Mouse (Mus musculus) stomach, postnatal 0 days (tissue): Measurements from ENCODE around the gene Hist2h3b. TPM values are rescaled to one million over a fixed set of nuclear protein-coding genes. Genes with fewer than 3 reads are reported as not detected.
"Not testable (repeated sequence)": the region's sequence is repeated elsewhere in the genome, so short reads cannot be mapped to it uniquely, and the experiment has no call there.

Source experiments
- ATAC-seq: fragments of 200-750 bp; cut with Nextera tagmentation; 2 replicates; pipeline ENCODE4 v1.8.0; 2017; ENCODE audit not compliant: low FRiP score, low TSS enrichment
- DNase-seq: peaks from one replicate; pipeline ENCODE4 v3.0.0-alpha.2; 2016; ENCODE audit warnings: low spot score
- H3K27ac ChIP-seq: fragments of 300-500 bp; sonication (generic); replicated peaks from 2 replicates; pipeline ENCODE4 v1.5.1; 2014; ENCODE audit warnings: mild to moderate bottlenecking, control low read depth
- H3K27me3 ChIP-seq: fragments of 300-500 bp; sonication (generic); 2 replicates; pipeline ENCODE4 v1.6.1; 2014; ENCODE audit warnings: low read length; ENCODE audit not compliant: control insufficient read depth, insufficient read depth
- H3K36me3 ChIP-seq: fragments of 300-500 bp; sonication (generic); 2 replicates; pipeline ENCODE4 v1.6.1; 2014; ENCODE audit warnings: low read length, mixed read lengths; ENCODE audit not compliant: control insufficient read depth, insufficient read depth
- H3K4me1 ChIP-seq: fragments of 300-500 bp; sonication (generic); replicated peaks from 2 replicates; pipeline ENCODE4 v1.6.1; 2014; ENCODE audit warnings: antibody characterized with exemption; ENCODE audit not compliant: control insufficient read depth, insufficient read depth
- H3K4me2 ChIP-seq: fragments of 300-500 bp; sonication (generic); replicated peaks from 2 replicates; pipeline ENCODE4 v1.6.1; 2014; ENCODE audit warnings: low read depth, mild to moderate bottlenecking, control low read depth, moderate library complexity
- H3K4me3 ChIP-seq: fragments of 300-500 bp; sonication (generic); 2 replicates; pipeline ENCODE4 v1.5.1; 2014; ENCODE audit warnings: low read depth, low read length, control low read depth
- H3K9ac ChIP-seq: fragments of 300-500 bp; sonication (generic); 2 replicates; pipeline ENCODE4 v1.6.1; 2014; ENCODE audit warnings: mild to moderate bottlenecking, low read length, control low read depth, mixed read lengths
- H3K9me3 ChIP-seq: fragments of 300-500 bp; sonication (generic); 2 replicates; pipeline ENCODE4 v1.6.1; 2016; ENCODE audit warnings: low read length; ENCODE audit not compliant: control insufficient read depth
- CTCF ChIP-seq: IDR thresholded peaks from 2 replicates; pipeline ENCODE4 v1.5.1; 2016; ENCODE audit warnings: antibody characterized with exemption, low read depth, mild to moderate bottlenecking, moderate library complexity
- EP300 ChIP-seq: optimal IDR thresholded peaks from 2 replicates; pipeline ENCODE3; 2016; ENCODE audit warnings: antibody characterized with exemption
- WGBS: fragments of 180-500 bp; shearing (Covaris S2); extraction: QIAGEN DNeasy Blood & Tissue Kit; methylation state at CpG from one replicate; pipeline ENCODE4 v1.1.7; 2014; 5-methylcytosine and 5-hydroxymethylcytosine counted together
- polyA plus RNA-seq: library from polyadenylated mRNA; unstranded; fragments of >200 nt; fragmentation: Nextera tagmentation; extraction: Ambion mirVana; gene quantifications from 2 replicates; pipeline ENCODE4 v1.2.1, GENCODE M21; 2015

Hist2h3b gene
- polyA plus RNA-seq, 1 experiment from 2014 or later, result 34.4 TPM

GRCm38 (mm10) chr3:96277800-96278624 is 9.6 kb downstream of the Hist2h3b start:
- TF ChIP-seq CTCF (peak; percentile 82), EP300 (no peak)
- DNase-seq (peak; percentile 91), ATAC-seq (peak; percentile 94)
- no peaks in the 10 kb centered on the region for H3K36me3 ChIP-seq
- H3K4me3 ChIP-seq, result peak overlapping the region; percentile 42
- peak overlapping the region; percentile 77 for H3K27ac ChIP-seq
- H3K4me2 ChIP-seq, result peak overlapping the region; percentile 65
- no peaks in the 10 kb centered on the region for H3K27me3 ChIP-seq
- H3K9ac ChIP-seq, result peak overlapping the region; percentile 66
- H3K4me1 ChIP-seq, result no peaks in the 10 kb centered on the region
- no peaks in the 10 kb centered on the region for H3K9me3 ChIP-seq
- under 1% methylated on average over 49 of the region's 49 CpGs for WGBS

- Histone ChIP-seq H3K9me3 (no peaks in the 10 kb centered on the region), H3K27ac (no peak overlapping the region), H3K36me3 (no peaks in the 10 kb centered on the region), H3K4me1 (no peaks in the 10 kb centered on the region), H3K4me3 (no peak overlapping the region), H3K9ac (no peak overlapping the region), H3K4me2 (no peak overlapping the region), H3K27me3 (no peaks in the 10 kb centered on the region)
- TF ChIP-seq CTCF (no peak), EP300 (no peak)
- 65% methylated on average over 6 of the region's 6 CpGs for WGBS
- DNase-seq, result no peak
- ATAC-seq, result no peak
Observed at GRCm38 (mm10) chr3:96280660-96281059, 12.2 kb downstream of the Hist2h3b start.

DNA sequence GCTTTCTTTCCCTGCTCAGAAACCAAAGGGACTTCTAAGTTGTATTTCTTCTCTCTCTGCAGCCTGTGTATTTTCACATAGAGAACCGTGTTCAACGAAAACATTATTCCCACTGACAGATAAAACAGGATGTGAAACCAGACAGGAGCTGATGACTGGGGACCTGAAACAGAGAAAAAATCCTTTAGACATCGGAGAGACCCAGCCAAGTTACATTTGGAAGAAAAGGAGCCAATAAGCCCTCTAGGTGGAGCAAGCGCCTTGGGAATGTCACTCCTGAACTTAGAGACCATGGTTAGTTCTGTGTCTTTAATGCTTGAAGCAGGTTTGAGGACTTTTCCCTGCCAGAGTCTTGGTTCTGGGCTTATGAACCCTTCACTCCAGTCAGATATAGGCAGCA is 16.0 kb downstream of the Hist2h3b start:
- H3K27me3 ChIP-seq, result no peaks in the 10 kb centered on the region
- no peak overlapping the region for H3K4me2 ChIP-seq
- H3K9me3 ChIP-seq, result no peaks in the 10 kb centered on the region
- DNase-seq (no peak), ATAC-seq (no peak)
- H3K4me3 ChIP-seq, result no peak overlapping the region
- peak; percentile 75 for TF ChIP-seq CTCF
- TF ChIP-seq EP300, result no peak
- no peaks in the 10 kb centered on the region for H3K4me1 ChIP-seq
- H3K27ac ChIP-seq, result no peak overlapping the region
- 10% methylated on average over 4 of the region's 4 CpGs for WGBS
- no peak overlapping the region for H3K9ac ChIP-seq
- no peaks in the 10 kb centered on the region for H3K36me3 ChIP-seq

GRCm38 (mm10) chr3:96287334-96287733 is 18.9 kb downstream of the Hist2h3b start:
- not testable (repeated sequence) for H3K36me3 ChIP-seq, H3K4me3 ChIP-seq, H3K27me3 ChIP-seq, H3K27ac ChIP-seq, ATAC-seq, H3K9me3 ChIP-seq, H3K9ac ChIP-seq, DNase-seq, H3K4me1 ChIP-seq, H3K4me2 ChIP-seq
- 86% methylated on average over 11 of the region's 11 CpGs for WGBS
- peak; percentile 85; the same call in 1 of the 2 replicates for TF ChIP-seq CTCF

- H3K4me1 ChIP-seq, result no peaks in the 10 kb centered on the region
- H3K36me3 ChIP-seq, result no peaks in the 10 kb centered on the region
- H3K9ac ChIP-seq, result no peak overlapping the region
- no peaks in the 10 kb centered on the region for H3K9me3 ChIP-seq
- 71% methylated on average over 3 of the region's 3 CpGs for WGBS
- TF ChIP-seq EP300 (no peak), CTCF (no peak)
- no peak overlapping the region for H3K4me2 ChIP-seq
- H3K27me3 ChIP-seq, result no peaks in the 10 kb centered on the region
- no peak overlapping the region for H3K4me3 ChIP-seq
- DNase-seq (no peak), ATAC-seq (no peak)
- no peak overlapping the region for H3K27ac ChIP-seq
Observed at GRCm38 (mm10) chr3:96289201-96289600, 20.7 kb downstream of the Hist2h3b start.

DNA sequence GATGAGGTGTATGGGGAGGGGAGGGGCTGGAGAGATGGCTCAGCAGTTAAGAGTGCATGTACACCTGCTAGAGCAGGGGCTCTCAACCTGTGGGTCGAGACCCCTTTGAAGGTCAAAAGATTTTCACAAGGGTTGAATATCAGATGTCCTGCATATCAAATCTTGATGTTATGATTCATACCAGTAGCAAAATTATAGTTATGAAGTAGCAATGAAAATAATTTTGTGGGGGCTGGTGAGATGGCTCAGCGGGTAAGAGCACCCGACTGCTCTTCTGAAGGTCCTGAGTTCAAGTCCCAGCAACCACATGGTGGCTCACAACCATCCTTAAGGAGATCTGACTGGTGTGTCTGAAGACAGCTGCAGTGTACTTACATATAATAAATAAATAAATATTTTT is 22.3 kb downstream of the Hist2h3b start:
- H3K4me2 ChIP-seq, H3K9me3 ChIP-seq, H3K9ac ChIP-seq, H3K27me3 ChIP-seq, H3K4me3 ChIP-seq, H3K27ac ChIP-seq, ATAC-seq, H3K36me3 ChIP-seq, H3K4me1 ChIP-seq, DNase-seq: not testable (repeated sequence)
- WGBS, result 92% methylated on average over 3 of the region's 3 CpGs
